Mouse (Mus musculus): ENCODE data around the gene Olfr1317. TPM values are rescaled to one million over a fixed set of nuclear protein-coding genes. Genes with fewer than 3 reads are reported as not detected.

Gene Olfr1317
- polyA plus RNA-seq (2014; fragmentation: Nextera tagmentation; extraction: Ambion mirVana), result not detected in 2 replicates

DNA sequence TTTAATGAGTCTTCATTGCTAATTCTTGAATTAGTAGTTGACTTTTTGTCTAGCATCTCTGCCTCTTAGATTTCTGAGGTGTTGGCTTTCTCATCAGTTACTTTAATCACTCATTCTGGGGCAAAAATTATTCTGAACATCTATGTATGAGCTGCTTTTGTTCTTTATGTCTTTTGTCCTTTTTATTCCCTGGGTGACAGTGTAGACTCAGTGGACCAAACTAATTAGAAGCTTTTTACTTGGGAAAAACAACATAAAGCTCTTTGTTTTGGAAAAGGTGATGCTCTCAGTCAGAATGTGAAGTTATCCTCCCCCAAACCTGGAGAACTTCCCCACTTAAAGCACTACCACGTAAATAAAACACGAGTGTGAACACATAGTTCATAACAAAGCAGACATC, at the start of gene Olfr1317:
Olfr1317 (plus strand) TSS at position 301 of the 400 bp plus-strand sequence.
- Histone ChIP-seq H3K27ac (ENCODE audit: low read depth) (no peak within 1 kb of the TSS), H3K36me3 (ENCODE audit: control insufficient read depth, insufficient read depth, low read length) (no peaks in the 10 kb centered on the region), H3K27me3 (replicated peaks; ENCODE audit: control insufficient read depth, insufficient read depth, low read length) (no peaks in the 10 kb centered on the region), H3K9me3 (ENCODE audit: control insufficient read depth, low read length) (no peaks in the 10 kb centered on the region), H3K4me1 (replicated peaks; ENCODE audit: control insufficient read depth, insufficient read depth, low read length) (no peaks in the 10 kb centered on the region), H3K4me3 (ENCODE audit: low read depth, low read length) (no peak within 1 kb of the TSS), H3K4me2 (ENCODE audit: low read length) (no peak within 1 kb of the TSS), H3K9ac (ENCODE audit: low read length) (no peak within 1 kb of the TSS)
- ATAC-seq (replicated peaks; ENCODE audit: low FRiP score, low TSS enrichment, low read depth) (no peak), DNase-seq (ENCODE audit: low spot score) (no peak)
- 65% methylated on average over 2 of the region's 2 CpGs for WGBS

DNA sequence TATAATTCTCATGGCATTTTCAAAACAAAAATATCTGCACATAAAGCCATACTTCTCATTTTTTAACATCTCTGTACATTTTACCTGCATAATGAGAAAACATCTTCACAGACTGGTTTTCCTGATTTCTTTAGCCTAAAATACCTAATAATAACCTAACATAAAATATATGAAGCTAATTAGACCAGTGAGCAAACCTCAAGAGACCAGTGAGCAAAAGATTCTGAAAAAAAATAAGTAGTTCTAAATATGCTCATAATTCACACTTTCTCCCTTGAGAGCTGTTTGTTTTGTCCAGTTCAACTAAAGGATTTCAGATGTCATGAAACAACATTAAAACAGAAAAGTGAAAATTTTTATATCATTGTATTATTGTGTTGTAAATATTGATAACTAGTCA, 43.4 kb upstream of the Olfr1317 start, which contains the start of gene Olfr1314:
Olfr1314 (minus strand) TSS at position 101 of the 400 bp plus-strand sequence.
- H3K27me3 ChIP-seq (replicated peaks; ENCODE audit: control insufficient read depth, insufficient read depth, low read length), result no peaks in the 10 kb centered on the region
- no peak for DNase-seq (ENCODE audit: low spot score)
- no peaks in the 10 kb centered on the region for H3K4me1 ChIP-seq (replicated peaks; ENCODE audit: control insufficient read depth, insufficient read depth, low read length)
- no peak within 1 kb of the TSS for H3K9ac ChIP-seq (ENCODE audit: low read length)
- H3K9me3 ChIP-seq (ENCODE audit: control insufficient read depth, low read length), result no peaks in the 10 kb centered on the region
- no peaks in the 10 kb centered on the region for H3K36me3 ChIP-seq (ENCODE audit: control insufficient read depth, insufficient read depth, low read length)
- ATAC-seq (replicated peaks; ENCODE audit: low FRiP score, low TSS enrichment, low read depth), result no peak
- H3K27ac ChIP-seq (ENCODE audit: low read depth), result no peak within 1 kb of the TSS
- no peak within 1 kb of the TSS for H3K4me3 ChIP-seq (ENCODE audit: low read depth, low read length)
- H3K4me2 ChIP-seq (ENCODE audit: low read length), result no peak within 1 kb of the TSS

DNA sequence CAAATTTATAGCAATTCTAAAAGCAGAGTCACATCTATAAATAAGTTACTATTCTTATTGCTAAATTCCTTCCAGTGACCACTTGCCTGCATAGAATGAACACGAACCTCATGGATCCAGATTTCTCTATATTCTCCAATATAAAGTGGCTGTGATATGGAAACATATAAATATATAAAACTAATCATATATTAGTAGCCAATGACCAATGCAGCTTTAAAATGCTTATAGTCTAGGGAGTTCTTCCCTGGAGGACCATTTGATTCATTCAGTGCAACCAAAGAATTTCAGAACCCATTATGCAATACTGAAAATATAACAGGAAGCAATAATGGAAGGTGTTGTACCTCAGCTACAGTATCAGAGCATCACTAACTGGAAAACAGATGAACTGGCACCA, 24.8 kb upstream of the Olfr1317 start, which contains the start of gene Olfr1315-ps1:
Olfr1315-ps1 (minus strand) TSS at position 101 of the 400 bp plus-strand sequence.
- DNase-seq (ENCODE audit: low spot score) (no peak), ATAC-seq (replicated peaks; ENCODE audit: low FRiP score, low TSS enrichment, low read depth) (no peak)
- H3K4me3 ChIP-seq (ENCODE audit: low read depth, low read length), result no peak within 1 kb of the TSS
- H3K27me3 ChIP-seq (replicated peaks; ENCODE audit: control insufficient read depth, insufficient read depth, low read length), result no peaks in the 10 kb centered on the region
- H3K4me2 ChIP-seq (ENCODE audit: low read length), result no peak within 1 kb of the TSS
- WGBS, result 72% methylated on average over 1 of the region's 1 CpGs
- H3K27ac ChIP-seq (ENCODE audit: low read depth), result no peak within 1 kb of the TSS
- H3K9ac ChIP-seq (ENCODE audit: low read length), result no peak within 1 kb of the TSS
- H3K4me1 ChIP-seq (replicated peaks; ENCODE audit: control insufficient read depth, insufficient read depth, low read length), result no peaks in the 10 kb centered on the region
- H3K9me3 ChIP-seq (ENCODE audit: control insufficient read depth, low read length), result no peaks in the 10 kb centered on the region
- no peaks in the 10 kb centered on the region for H3K36me3 ChIP-seq (ENCODE audit: control insufficient read depth, insufficient read depth, low read length)

DNA sequence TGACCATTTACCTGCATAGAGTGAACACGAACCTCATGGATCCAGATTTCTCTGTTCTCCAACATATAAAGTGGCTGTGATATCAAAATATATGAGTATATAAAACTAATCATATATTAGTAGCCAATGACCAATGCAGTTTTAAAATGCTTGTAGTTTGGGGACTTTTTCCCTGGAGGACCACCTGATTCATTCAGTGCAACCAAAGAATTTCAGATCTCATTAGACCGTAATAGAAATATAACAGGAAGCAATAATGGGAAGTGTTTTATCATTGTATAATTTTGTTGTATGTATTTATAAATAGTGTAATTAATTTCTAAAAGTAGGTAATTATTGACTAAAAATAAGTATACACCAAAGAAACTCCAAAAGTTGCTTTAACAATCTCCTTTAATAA, 5.3 kb upstream of the Olfr1317 start, which contains the start of gene Olfr1316:
Olfr1316 (minus strand) TSS at position 101 of the 400 bp plus-strand sequence.
- Histone ChIP-seq H3K4me2 (ENCODE audit: low read length) (no peak within 1 kb of the TSS), H3K9ac (ENCODE audit: low read length) (no peak within 1 kb of the TSS), H3K4me1 (replicated peaks; ENCODE audit: control insufficient read depth, insufficient read depth, low read length) (no peaks in the 10 kb centered on the region), H3K4me3 (ENCODE audit: low read depth, low read length) (no peak within 1 kb of the TSS), H3K27me3 (replicated peaks; ENCODE audit: control insufficient read depth, insufficient read depth, low read length) (no peaks in the 10 kb centered on the region), H3K9me3 (ENCODE audit: control insufficient read depth, low read length) (no peaks in the 10 kb centered on the region), H3K36me3 (ENCODE audit: control insufficient read depth, insufficient read depth, low read length) (no peaks in the 10 kb centered on the region), H3K27ac (ENCODE audit: low read depth) (no peak within 1 kb of the TSS)
- DNase-seq (ENCODE audit: low spot score) (no peak), ATAC-seq (replicated peaks; ENCODE audit: low FRiP score, low TSS enrichment, low read depth) (no peak)
- WGBS, result 88% methylated on average over 2 of the region's 2 CpGs

DNA sequence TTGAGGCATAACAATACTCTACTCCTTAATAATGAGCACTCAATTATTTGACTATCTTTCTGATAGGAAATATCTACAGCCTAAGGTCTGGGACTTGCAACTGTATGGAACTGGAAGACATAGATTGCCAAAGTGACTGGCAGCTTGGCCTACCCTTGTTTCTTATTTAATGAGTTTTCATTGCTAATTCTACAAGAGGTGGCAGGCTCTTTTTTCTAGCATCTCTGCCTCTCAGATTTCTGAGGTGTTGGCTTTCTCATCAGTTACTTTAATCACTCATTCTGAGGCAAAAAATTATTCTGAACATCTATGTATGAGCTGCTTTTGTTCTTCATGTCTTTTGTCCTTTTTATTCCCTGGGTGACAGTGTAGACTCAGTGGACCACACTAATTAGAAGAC, 13.8 kb downstream of the Olfr1317 start, which contains the start of gene Olfr1318:
Olfr1318 (plus strand) TSS at position 301 of the 400 bp plus-strand sequence.
- DNase-seq (ENCODE audit: low spot score) (no peak), ATAC-seq (replicated peaks; ENCODE audit: low FRiP score, low TSS enrichment, low read depth) (no peak)
- Histone ChIP-seq H3K9ac (ENCODE audit: low read length) (no peak within 1 kb of the TSS), H3K9me3 (ENCODE audit: control insufficient read depth, low read length) (no peaks in the 10 kb centered on the region), H3K27me3 (replicated peaks; ENCODE audit: control insufficient read depth, insufficient read depth, low read length) (no peaks in the 10 kb centered on the region), H3K27ac (ENCODE audit: low read depth) (no peak within 1 kb of the TSS), H3K4me3 (ENCODE audit: low read depth, low read length) (no peak within 1 kb of the TSS), H3K4me1 (replicated peaks; ENCODE audit: control insufficient read depth, insufficient read depth, low read length) (no peaks in the 10 kb centered on the region), H3K36me3 (ENCODE audit: control insufficient read depth, insufficient read depth, low read length) (no peaks in the 10 kb centered on the region), H3K4me2 (ENCODE audit: low read length) (no peak within 1 kb of the TSS)

Other genes with a start within 250 kb of the Olfr1317 start
- not detected in 2 replicates for gene Olfr1306, start 224.1 kb upstream of the Olfr1317 start, polyA plus RNA-seq (2014; fragmentation: Nextera tagmentation; extraction: Ambion mirVana)
- not detected in 2 replicates for gene Olfr1307, start 190.9 kb upstream of the Olfr1317 start, polyA plus RNA-seq (2014; fragmentation: Nextera tagmentation; extraction: Ambion mirVana)
- gene Olfr1308, start 175.4 kb upstream of the Olfr1317 start, polyA plus RNA-seq (2014; fragmentation: Nextera tagmentation; extraction: Ambion mirVana), result not detected in 2 replicates
- not detected in 2 replicates for gene Olfr1309, start 150.0 kb upstream of the Olfr1317 start, polyA plus RNA-seq (2014; fragmentation: Nextera tagmentation; extraction: Ambion mirVana)
- not detected in 2 replicates for gene Olfr1310, start 127.6 kb upstream of the Olfr1317 start, polyA plus RNA-seq (2014; fragmentation: Nextera tagmentation; extraction: Ambion mirVana)
- gene Olfr1311, start 115.9 kb upstream of the Olfr1317 start, polyA plus RNA-seq (2014; fragmentation: Nextera tagmentation; extraction: Ambion mirVana), result not detected in 2 replicates
- gene Olfr1312, start 90.1 kb upstream of the Olfr1317 start, polyA plus RNA-seq (2014; fragmentation: Nextera tagmentation; extraction: Ambion mirVana), result not detected in 2 replicates
- not detected in 2 replicates for gene Olfr1313, start 62.5 kb upstream of the Olfr1317 start, polyA plus RNA-seq (2014; fragmentation: Nextera tagmentation; extraction: Ambion mirVana)
- gene Olfr1314, start 43.5 kb upstream of the Olfr1317 start, polyA plus RNA-seq (2014; fragmentation: Nextera tagmentation; extraction: Ambion mirVana), result not detected in 2 replicates
- gene Olfr1315-ps1, start 24.9 kb upstream of the Olfr1317 start, polyA plus RNA-seq (2014; fragmentation: Nextera tagmentation; extraction: Ambion mirVana), result not detected in 2 replicates
- gene Olfr1316, start 5.4 kb upstream of the Olfr1317 start, polyA plus RNA-seq (2014; fragmentation: Nextera tagmentation; extraction: Ambion mirVana), result not detected in 2 replicates
- not detected in 2 replicates for gene Olfr1318, start 13.9 kb downstream of the Olfr1317 start, polyA plus RNA-seq (2014; fragmentation: Nextera tagmentation; extraction: Ambion mirVana)
- gene Lpcat4, start 99.1 kb downstream of the Olfr1317 start, polyA plus RNA-seq (2014; fragmentation: Nextera tagmentation; extraction: Ambion mirVana), result 23.8 and 28.1 TPM in 2 replicates
- 0.08 TPM in 1 of 2 replicates, not detected in the other for gene Nutm1, start 119.0 kb downstream of the Olfr1317 start, polyA plus RNA-seq (2014; fragmentation: Nextera tagmentation; extraction: Ambion mirVana)
- gene Nop10, start 121.6 kb downstream of the Olfr1317 start, polyA plus RNA-seq (2014; fragmentation: Nextera tagmentation; extraction: Ambion mirVana), result 255 and 275 TPM in 2 replicates
- 17.7 and 18.1 TPM in 2 replicates for gene Slc12a6, start 125.5 kb downstream of the Olfr1317 start, polyA plus RNA-seq (2014; fragmentation: Nextera tagmentation; extraction: Ambion mirVana)
- gene Gm21985, start 126.0 kb downstream of the Olfr1317 start, polyA plus RNA-seq (2014; fragmentation: Nextera tagmentation; extraction: Ambion mirVana), result not detected in 2 replicates
- gene Emc4, start 227.7 kb downstream of the Olfr1317 start, polyA plus RNA-seq (2014; fragmentation: Nextera tagmentation; extraction: Ambion mirVana), result 96.7 and 105 TPM in 2 replicates
- 41.3 and 44.9 TPM in 2 replicates for gene Katnbl1, start 238.9 kb downstream of the Olfr1317 start, polyA plus RNA-seq (2014; fragmentation: Nextera tagmentation; extraction: Ambion mirVana)

All from intestine, embryonic 14.5 days (tissue).